Mouse (Mus musculus) lung, postnatal 0 days (tissue): ENCODE results near the gene Ctnna2.

Experiments used
- CTCF ChIP-seq: IDR thresholded peaks from 2 replicates; pipeline ENCODE4 v1.5.1; 2016; ENCODE audit warnings: antibody characterized with exemption, mild to moderate bottlenecking
- EP300 ChIP-seq: IDR thresholded peaks from 2 replicates; pipeline ENCODE4 v1.6.1; 2016; ENCODE audit warnings: antibody characterized with exemption, mild to moderate bottlenecking, control low read depth

GRCm38 (mm10) chr6:77491721-77492120, 487.8 kb downstream of the Ctnna2 start:
- no peak for TF ChIP-seq EP300
- TF ChIP-seq CTCF = no peak
